Mouse (Mus musculus) midbrain, embryonic 13.5 days (tissue): ENCODE measurements around the gene Nbeal1. TPM values are rescaled to one million over a fixed set of nuclear protein-coding genes. Genes with fewer than 3 reads are reported as not detected.

Experiments
- ATAC-seq: fragments of 200-750 bp; cut with Nextera tagmentation; 2 replicates; pipeline ENCODE4 v1.8.0; 2017; ENCODE audit warnings: mild to moderate bottlenecking, moderate TSS enrichment, moderate library complexity
- H3K27ac ChIP-seq: fragments of 300-500 bp; sonication (generic); 2 replicates; pipeline ENCODE4 v1.5.1; 2015; ENCODE audit warnings: inconsistent platforms, mild to moderate bottlenecking, moderate library complexity
- H3K27me3 ChIP-seq: fragments of 300-500 bp; sonication (generic); 2 replicates; pipeline ENCODE4 v1.6.1; 2015; ENCODE audit warnings: mild to moderate bottlenecking, inconsistent platforms
- H3K36me3 ChIP-seq: fragments of 300-500 bp; sonication (generic); 2 replicates; pipeline ENCODE4 v1.6.1; 2015; ENCODE audit warnings: mild to moderate bottlenecking, inconsistent platforms
- H3K4me1 ChIP-seq: fragments of 300-500 bp; sonication (generic); replicated peaks from 2 replicates; pipeline ENCODE4 v1.6.1; 2015; ENCODE audit warnings: inconsistent platforms
- H3K4me2 ChIP-seq: fragments of 300-500 bp; sonication (generic); replicated peaks from 2 replicates; pipeline ENCODE4 v1.6.1; 2015; ENCODE audit warnings: moderate library complexity, mild to moderate bottlenecking, inconsistent platforms
- H3K4me3 ChIP-seq: fragments of 300-500 bp; sonication (generic); replicated peaks from 2 replicates; pipeline ENCODE4 v1.5.1; 2015; ENCODE audit warnings: mild to moderate bottlenecking, inconsistent platforms
- H3K9ac ChIP-seq: fragments of 300-500 bp; sonication (generic); replicated peaks from 2 replicates; pipeline ENCODE4 v1.6.1; 2015; ENCODE audit warnings: mild to moderate bottlenecking, inconsistent platforms
- H3K9me3 ChIP-seq: fragments of 300-500 bp; sonication (generic); 2 replicates; pipeline ENCODE4 v1.6.1; 2016; ENCODE audit warnings: mild to moderate bottlenecking, inconsistent platforms
- WGBS: fragments of 180-500 bp; shearing (Covaris S2); methylation state at CpG from one replicate; pipeline ENCODE4 v1.1.7; 2015; 5-methylcytosine and 5-hydroxymethylcytosine counted together
- polyA plus RNA-seq: library from polyadenylated mRNA; unstranded; fragments of >200 nt; fragmentation: Nextera tagmentation; extraction: Ambion mirVana; gene quantifications from 2 replicates; pipeline ENCODE4 v1.2.1, GENCODE M21; 2015

Gene Nbeal1
- polyA plus RNA-seq, 1 experiment from 2014 or later: 10.3 TPM

DNA sequence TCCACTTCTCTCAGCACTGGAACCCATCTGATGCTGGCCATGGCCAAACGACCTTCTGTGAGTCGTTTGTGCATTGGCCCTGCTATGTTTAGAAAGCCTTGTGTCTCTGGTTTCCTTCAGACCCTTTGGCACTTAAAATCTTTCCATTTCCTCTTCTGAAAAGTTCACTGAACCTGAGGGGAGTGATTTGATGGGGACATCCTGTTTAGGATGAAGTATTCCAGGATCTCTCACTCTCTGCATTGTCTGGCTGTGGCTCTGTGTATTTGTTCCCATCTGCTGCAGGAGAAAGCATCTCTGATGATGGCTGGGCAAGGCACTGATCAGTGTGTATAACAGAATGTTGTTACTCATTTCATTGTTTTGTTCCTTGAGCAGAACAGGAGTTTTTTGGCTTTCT lies 165.3 kb downstream of the Nbeal1 start:
- Histone ChIP-seq H3K4me2 (no peak overlapping the region), H3K4me3 (no peak overlapping the region), H3K9me3 (peaks cover 6% of the 10 kb centered on the region; the same call in 1 of the 2 replicates), H3K36me3 (no peaks in the 10 kb centered on the region), H3K27ac (no peak overlapping the region), H3K27me3 (no peaks in the 10 kb centered on the region), H3K4me1 (peaks cover 14% of the 10 kb centered on the region), H3K9ac (no peak overlapping the region)
- WGBS: 86% methylated on average over 2 of the region's 2 CpGs
- ATAC-seq: no peak

DNA sequence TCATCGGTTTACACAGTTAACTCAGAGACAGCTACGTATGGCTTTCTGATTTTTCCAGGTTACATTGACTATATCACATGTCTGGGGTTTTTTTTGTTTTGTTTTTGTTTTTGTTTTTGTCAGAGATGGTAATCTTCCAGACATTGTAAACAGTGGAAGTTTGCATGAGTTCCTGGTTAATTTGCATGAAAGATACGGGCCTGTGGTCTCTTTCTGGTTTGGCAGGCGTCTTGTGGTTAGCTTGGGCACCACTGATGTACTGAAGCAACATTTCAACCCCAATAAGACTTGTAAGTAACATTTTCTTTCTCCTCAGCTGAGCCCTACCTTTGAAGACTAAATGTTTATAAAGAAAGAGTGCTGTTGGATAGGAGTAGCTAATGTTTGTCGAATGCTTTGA lies 172.4 kb downstream of the Nbeal1 start:
- H3K4me2 ChIP-seq: no peak overlapping the region
- H3K4me1 ChIP-seq: no peaks in the 10 kb centered on the region
- H3K4me3 ChIP-seq: no peak overlapping the region
- 96% methylated on average over 5 of the region's 5 CpGs for WGBS
- peaks cover 9% of the 10 kb centered on the region for H3K36me3 ChIP-seq
- no peaks in the 10 kb centered on the region for H3K27me3 ChIP-seq
- no peak for ATAC-seq
- H3K9me3 ChIP-seq: peaks cover 6% of the 10 kb centered on the region; the same call in 1 of the 2 replicates
- H3K27ac ChIP-seq: no peak overlapping the region
- H3K9ac ChIP-seq: no peak overlapping the region

DNA sequence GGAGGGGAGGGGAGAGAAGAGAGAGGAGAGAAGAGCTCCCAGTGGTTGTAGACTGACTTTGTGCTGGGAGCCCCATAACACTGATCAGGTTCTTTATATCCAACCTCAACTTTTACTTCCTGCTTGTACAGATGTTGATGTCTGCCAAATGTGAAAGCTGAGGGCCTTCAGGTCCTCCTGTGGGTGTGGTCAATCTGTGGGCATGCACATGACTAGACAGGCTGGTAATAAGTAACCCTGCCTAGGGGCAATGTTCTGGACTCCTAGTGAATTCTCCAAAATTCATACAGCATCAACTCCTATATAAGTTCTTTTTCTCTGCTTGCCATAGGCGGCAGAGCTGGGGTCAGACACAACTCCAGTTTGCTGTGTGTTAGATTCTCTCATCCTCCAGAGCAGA lies 181.2 kb downstream of the Nbeal1 start:
- no peak overlapping the region for H3K27ac ChIP-seq
- no peak overlapping the region for H3K4me3 ChIP-seq
- no peaks in the 10 kb centered on the region for H3K27me3 ChIP-seq
- ATAC-seq: no peak
- H3K36me3 ChIP-seq: peaks cover 10% of the 10 kb centered on the region; the same call in 1 of the 2 replicates
- H3K4me2 ChIP-seq: no peak overlapping the region
- 92% methylated on average over 1 of the region's 1 CpGs for WGBS
- H3K9me3 ChIP-seq: no peaks in the 10 kb centered on the region
- no peak overlapping the region for H3K9ac ChIP-seq
- H3K4me1 ChIP-seq: no peaks in the 10 kb centered on the region; the same call in 1 of the 2 replicates

DNA sequence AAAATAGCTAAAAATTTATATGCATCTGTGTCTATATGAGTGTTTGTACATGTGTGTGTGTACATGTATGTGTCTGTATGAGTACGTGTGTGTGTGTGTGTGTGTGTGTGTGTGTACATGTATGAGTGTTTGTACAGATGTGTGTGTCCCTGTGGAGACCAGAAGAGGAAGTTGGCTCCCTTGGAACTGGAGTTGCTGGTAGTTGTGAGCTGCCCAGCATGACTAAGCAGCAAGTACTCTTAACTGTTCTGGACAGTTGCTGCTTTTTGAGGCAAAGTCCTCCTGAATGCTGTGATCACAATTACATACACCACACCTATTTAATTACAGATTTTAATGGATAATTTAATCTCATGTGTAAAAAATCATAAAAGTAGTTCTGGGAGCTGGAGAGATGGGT lies 196.2 kb downstream of the Nbeal1 start:
- Histone ChIP-seq H3K4me3 (no peak overlapping the region), H3K4me2 (no peak overlapping the region), H3K27me3 (no peaks in the 10 kb centered on the region), H3K4me1 (no peaks in the 10 kb centered on the region), H3K36me3 (peaks cover 19% of the 10 kb centered on the region), H3K27ac (no peak overlapping the region), H3K9me3 (0 out of 2 replicates have a peak, but pooled peaks cover 2% of the 10 kb centered on the region), H3K9ac (no peak overlapping the region)
- ATAC-seq: no peak
- 92% methylated on average over 1 of the region's 1 CpGs for WGBS

DNA sequence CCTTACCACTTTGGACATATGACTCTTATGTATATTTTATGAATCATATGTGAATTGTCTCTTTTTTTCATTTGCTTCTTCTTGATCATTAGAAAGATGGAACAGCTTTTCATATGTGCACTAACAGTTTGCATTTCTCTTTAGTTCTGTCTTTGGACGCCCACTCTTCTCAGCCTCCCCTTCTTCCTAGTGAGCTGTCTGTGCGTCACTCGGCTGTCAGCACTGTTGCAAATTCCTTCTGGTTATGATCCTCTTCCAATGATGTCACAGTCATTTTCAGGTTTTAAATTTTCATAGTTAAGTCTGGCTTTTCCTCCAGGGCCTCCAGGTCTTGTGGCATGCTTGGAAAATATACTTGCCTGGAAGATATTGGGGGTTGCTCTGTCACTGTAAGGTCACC lies 201.5 kb downstream of the Nbeal1 start:
- H3K9ac ChIP-seq: no peak overlapping the region
- H3K36me3 ChIP-seq: peaks cover 16% of the 10 kb centered on the region
- no peaks in the 10 kb centered on the region for H3K9me3 ChIP-seq
- H3K27me3 ChIP-seq: no peaks in the 10 kb centered on the region
- no peak for ATAC-seq
- H3K4me2 ChIP-seq: no peak overlapping the region
- no peak overlapping the region for H3K4me3 ChIP-seq
- no peak overlapping the region for H3K27ac ChIP-seq
- 97% methylated on average over 3 of the region's 3 CpGs for WGBS
- H3K4me1 ChIP-seq: no peaks in the 10 kb centered on the region

Other genes starting within 250 kb of the Nbeal1 start
- 19.7 and 20.2 TPM in 2 replicates for gene Ica1l, start 137.4 kb upstream of the Nbeal1 start, polyA plus RNA-seq
- 8.5 and 9.0 TPM in 2 replicates for gene Carf, start 82.4 kb upstream of the Nbeal1 start, polyA plus RNA-seq
- 43.8 and 46.6 TPM in 2 replicates for gene Wdr12, start 82.0 kb upstream of the Nbeal1 start, polyA plus RNA-seq
- 14.5 and 16.1 TPM in 2 replicates for gene Cyp20a1, start 162.7 kb downstream of the Nbeal1 start, polyA plus RNA-seq
- gene Abi2, start 229.0 kb downstream of the Nbeal1 start, polyA plus RNA-seq: 72.3 and 78.4 TPM in 2 replicates